Mouse (Mus musculus): ENCODE results near the gene Stac2. TPM values are rescaled to one million over a fixed set of nuclear protein-coding genes. Genes with fewer than 3 reads are reported as not detected.

Stac2 gene
- polyA plus RNA-seq, 1 experiment from 2014 or later = 1.2 TPM

- no peaks in the 10 kb centered on the region for H3K9me3 ChIP-seq (replicated peaks)
- peaks cover 39% of the 10 kb centered on the region for H3K27me3 ChIP-seq
- H3K27ac ChIP-seq = peak overlapping the region; percentile 85
- under 1% methylated on average over 26 of the region's 26 CpGs for WGBS
- peak overlapping the region; percentile 94 for H3K4me3 ChIP-seq
- peak; percentile 92 for ATAC-seq
- no peaks in the 10 kb centered on the region for H3K36me3 ChIP-seq (ENCODE audit: poor library complexity, severe bottlenecking)
- peak overlapping the region; percentile 78 for H3K4me2 ChIP-seq
- peak overlapping the region; percentile 78 for H3K9ac ChIP-seq
- H3K4me1 ChIP-seq = peaks cover 26% of the 10 kb centered on the region
Observed at GRCm38 (mm10) chr11:97988530-97989096, 64.6 kb downstream of the Stac2 start.

DNA sequence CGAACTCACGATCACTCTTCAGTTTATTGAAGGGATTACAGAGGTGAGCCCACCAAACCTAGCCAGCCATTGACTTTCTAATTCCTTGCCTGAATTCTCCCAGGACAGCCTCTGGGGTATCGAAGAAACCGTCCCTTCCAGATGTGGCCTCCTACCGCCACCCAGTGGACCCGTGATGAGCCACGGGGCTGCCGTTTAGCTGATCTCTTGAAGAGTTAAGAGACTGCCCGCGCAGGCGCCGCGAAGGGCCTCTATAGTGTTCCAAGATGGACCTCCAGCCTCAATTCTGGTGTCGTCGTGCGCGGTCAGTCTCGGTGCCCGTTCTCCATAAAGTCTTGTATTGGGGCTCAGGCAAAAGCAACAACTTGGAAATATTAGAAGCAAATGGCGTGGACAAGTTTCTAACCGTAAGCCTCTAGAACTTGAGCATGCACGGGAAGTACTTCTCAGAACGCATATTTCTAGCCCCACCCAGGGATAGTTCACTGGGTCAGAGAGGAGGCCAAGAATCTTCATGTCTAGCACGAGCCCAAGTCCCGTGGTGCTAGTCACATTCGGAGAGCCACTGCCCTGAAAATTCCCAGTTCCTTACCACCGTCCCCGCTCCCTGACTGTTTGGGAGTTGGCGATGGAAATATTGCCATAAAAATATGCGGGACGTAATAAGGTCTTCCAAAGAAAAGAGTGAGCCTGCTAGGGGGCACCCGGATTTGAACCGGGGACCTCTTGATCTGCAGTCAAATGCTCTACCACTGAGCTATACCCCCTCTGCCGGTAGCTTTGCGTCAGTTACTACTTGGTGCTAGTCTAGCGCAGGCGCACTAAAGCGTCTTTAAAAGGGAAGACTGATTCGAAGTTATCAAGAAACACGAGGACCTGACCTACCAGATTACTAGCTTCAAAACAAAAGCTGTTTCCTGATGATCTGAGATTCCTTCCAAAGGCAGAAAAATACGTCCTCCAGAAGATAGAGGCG lies 65.4 kb downstream of the Stac2 start:
- peak overlapping the region; percentile 85 for H3K27ac ChIP-seq
- H3K4me2 ChIP-seq = peak overlapping the region; percentile 78
- under 1% methylated on average over 42 of the region's 42 CpGs for WGBS
- peak overlapping the region; percentile 78 for H3K9ac ChIP-seq
- H3K9me3 ChIP-seq (replicated peaks) = no peaks in the 10 kb centered on the region
- H3K27me3 ChIP-seq = peaks cover 41% of the 10 kb centered on the region
- H3K36me3 ChIP-seq (ENCODE audit: poor library complexity, severe bottlenecking) = no peaks in the 10 kb centered on the region
- peak overlapping the region; percentile 94 for H3K4me3 ChIP-seq
- peaks cover 26% of the 10 kb centered on the region for H3K4me1 ChIP-seq
- ATAC-seq = peak; percentile 84

GRCm38 (mm10) chr11:97986738-97987465 lies 66.4 kb downstream of the Stac2 start:
- H3K27me3 ChIP-seq = peaks cover 41% of the 10 kb centered on the region
- 28% methylated on average over 13 of the region's 17 CpGs for WGBS
- H3K4me2 ChIP-seq = peak overlapping the region; percentile 78
- H3K4me1 ChIP-seq = peaks cover 26% of the 10 kb centered on the region
- peak overlapping the region; percentile 94 for H3K4me3 ChIP-seq
- H3K36me3 ChIP-seq (ENCODE audit: poor library complexity, severe bottlenecking) = no peaks in the 10 kb centered on the region
- H3K27ac ChIP-seq = no peak overlapping the region
- H3K9me3 ChIP-seq (replicated peaks) = no peaks in the 10 kb centered on the region
- peak overlapping the region; percentile 68 for H3K9ac ChIP-seq
- no peak for ATAC-seq

Small RNAs within 50 kb of the gene (microRNA-seq; reads per million reads assigned to microRNA genes)
- gene Gm27597 = not detected

Other genes starting within 250 kb of the Stac2 start
- 17.4 and 18.7 TPM in 2 replicates for gene B230217C12Rik, start 212.7 kb downstream of the Stac2 start, polyA plus RNA-seq (2015; fragmentation: Nextera tagmentation; extraction: Ambion mirVana)
- gene Fbxo47, start 169.3 kb downstream of the Stac2 start, polyA plus RNA-seq (2015; fragmentation: Nextera tagmentation; extraction: Ambion mirVana) = 0.78 and 1.4 TPM in 2 replicates
- gene Plxdc1, start 67.0 kb downstream of the Stac2 start, polyA plus RNA-seq (2015; fragmentation: Nextera tagmentation; extraction: Ambion mirVana) = 0.14 and 0.34 TPM in 2 replicates
- gene Arl5c, start 57.3 kb downstream of the Stac2 start, polyA plus RNA-seq (2015; fragmentation: Nextera tagmentation; extraction: Ambion mirVana) = 8.4 and 11.0 TPM in 2 replicates
- gene Cacnb1, start 30.4 kb downstream of the Stac2 start, polyA plus RNA-seq (2015; fragmentation: Nextera tagmentation; extraction: Ambion mirVana) = 25.9 and 29.9 TPM in 2 replicates
- 801 and 821 TPM in 2 replicates for gene Rpl19, start 26.8 kb downstream of the Stac2 start, polyA plus RNA-seq (2015; fragmentation: Nextera tagmentation; extraction: Ambion mirVana)
- 31.8 and 32.9 TPM in 2 replicates for gene Fbxl20, start 96.9 kb upstream of the Stac2 start, polyA plus RNA-seq (2015; fragmentation: Nextera tagmentation; extraction: Ambion mirVana)
- gene Med1, start 139.8 kb upstream of the Stac2 start, polyA plus RNA-seq (2015; fragmentation: Nextera tagmentation; extraction: Ambion mirVana) = 77.5 and 78.3 TPM in 2 replicates
- 17.7 and 19.0 TPM in 2 replicates for gene Cdk12, start 149.6 kb upstream of the Stac2 start, polyA plus RNA-seq (2015; fragmentation: Nextera tagmentation; extraction: Ambion mirVana)

Data from forebrain, embryonic 13.5 days (tissue).